Mouse (Mus musculus): ENCODE measurements around the gene Olfr412. TPM values are rescaled to one million over a fixed set of nuclear protein-coding genes. Genes with fewer than 3 reads are reported as not detected.

The Olfr412 gene
- polyA plus RNA-seq, 1 experiment from 2014 or later: not detected

DNA sequence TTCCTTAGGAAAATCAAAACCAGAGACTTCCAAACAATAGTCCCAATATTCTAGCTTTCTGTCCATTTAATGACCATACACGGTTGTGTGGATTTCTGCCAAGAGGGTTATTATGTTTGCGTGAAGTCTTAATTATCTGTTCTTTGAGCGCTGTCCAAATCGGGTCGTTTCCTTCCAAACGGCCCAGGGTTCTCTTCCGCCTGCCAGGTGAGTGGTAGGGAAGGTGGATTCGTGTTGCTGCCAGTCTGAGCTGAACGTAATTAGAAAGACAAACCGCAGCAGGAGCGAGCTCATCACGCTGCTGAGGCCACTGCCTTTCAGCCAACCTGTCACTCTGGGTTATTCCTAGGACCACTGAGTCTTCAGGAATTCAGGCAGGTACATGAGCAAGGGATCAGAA, 53.9 kb downstream of the Olfr412 start:
- Histone ChIP-seq H3K4me1 (no peaks in the 10 kb centered on the region), H3K27me3 (no peaks in the 10 kb centered on the region), H3K36me3 (no peaks in the 10 kb centered on the region), H3K4me3 (no peak overlapping the region), H3K4me2 (no peak overlapping the region), H3K9me3 (no peaks in the 10 kb centered on the region), H3K9ac (no peak overlapping the region), H3K27ac (no peak overlapping the region)
- WGBS: 54% methylated on average over 12 of the region's 12 CpGs
- no peak for ATAC-seq (ENCODE audit: insufficient number of reproducible peaks, insufficient read depth, low FRiP score, low TSS enrichment, low read depth)

Other genes starting within 250 kb of the Olfr412 start
- gene Olfr401, start 248.4 kb upstream of the Olfr412 start, polyA plus RNA-seq (2015; fragmentation: Nextera tagmentation; extraction: Ambion mirVana): not detected in 2 replicates
- not detected in 2 replicates for gene Olfr402, start 208.5 kb upstream of the Olfr412 start, polyA plus RNA-seq (2015; fragmentation: Nextera tagmentation; extraction: Ambion mirVana)
- not detected in 2 replicates for gene Olfr403, start 175.8 kb upstream of the Olfr412 start, polyA plus RNA-seq (2015; fragmentation: Nextera tagmentation; extraction: Ambion mirVana)
- gene Olfr43, start 150.7 kb upstream of the Olfr412 start, polyA plus RNA-seq (2015; fragmentation: Nextera tagmentation; extraction: Ambion mirVana): not detected in 2 replicates
- not detected in 2 replicates for gene Olfr406, start 102.3 kb upstream of the Olfr412 start, polyA plus RNA-seq (2015; fragmentation: Nextera tagmentation; extraction: Ambion mirVana)
- gene Olfr59, start 78.3 kb upstream of the Olfr412 start, polyA plus RNA-seq (2015; fragmentation: Nextera tagmentation; extraction: Ambion mirVana): not detected in 2 replicates
- gene Olfr410, start 24.0 kb upstream of the Olfr412 start, polyA plus RNA-seq (2015; fragmentation: Nextera tagmentation; extraction: Ambion mirVana): not detected in 2 replicates
- gene Olfr411, start 9.4 kb upstream of the Olfr412 start, polyA plus RNA-seq (2015; fragmentation: Nextera tagmentation; extraction: Ambion mirVana): not detected in 2 replicates
- gene Rap1gap2, start 248.8 kb downstream of the Olfr412 start, polyA plus RNA-seq (2015; fragmentation: Nextera tagmentation; extraction: Ambion mirVana): 1.1 and 1.9 TPM in 2 replicates

Measured in embryonic facial prominence, embryonic 13.5 days (tissue).